Mouse (Mus musculus) c-Kit-positive CD71-positive TER-119-positive erythroid progenitor cells, embryonic 14.5 days (primary cell): ENCODE data around the gene Sh2d4b.

ENCODE experiments used
- DNase-seq: peaks from one replicate; pipeline ENCODE4 v3.0.0-alpha.2; 2013; ENCODE audit warnings: low spot score

Gene Sh2d4b

GRCm38 (mm10) chr14:40837397-40837796 lies 55.7 kb downstream of the Sh2d4b start:
- no peak for DNase-seq

- no peak for DNase-seq
Observed at GRCm38 (mm10) chr14:40830505-40830904, 62.6 kb downstream of the Sh2d4b start.

- no peak for DNase-seq
Observed at GRCm38 (mm10) chr14:40830094-40830493, 63.0 kb downstream of the Sh2d4b start.

- DNase-seq, result no peak
Observed at GRCm38 (mm10) chr14:40818051-40818450, 75.0 kb downstream of the Sh2d4b start.

GRCm38 (mm10) chr14:40816715-40817114 lies 76.4 kb downstream of the Sh2d4b start:
- DNase-seq, result no peak

GRCm38 (mm10) chr14:40791606-40792005 lies 101.5 kb downstream of the Sh2d4b start:
- peak; percentile 11 for DNase-seq

GRCm38 (mm10) chr14:40789110-40789509 lies 104.0 kb downstream of the Sh2d4b start:
- no peak for DNase-seq

GRCm38 (mm10) chr14:40769097-40770090 lies 123.7 kb downstream of the Sh2d4b start:
- DNase-seq, result no peak
